Mouse (Mus musculus) lung, adult 2 months (tissue): ENCODE results near the gene Sel1l.

Experiments used
- CTCF ChIP-seq: fragments of 200-500 bp; IDR thresholded peaks from 2 replicates; pipeline ENCODE4 v1.5.1; 2011; ENCODE audit warnings: mild to moderate bottlenecking, low read length, control low read depth; ENCODE audit not compliant: insufficient read depth
- POLR2A ChIP-seq: fragments of 200-500 bp; IDR thresholded peaks from 2 replicates; pipeline ENCODE4 v1.6.1; 2011; ENCODE audit warnings: low read depth, mild to moderate bottlenecking, control low read depth, low read length, borderline replicate concordance; ENCODE audit errors: extremely low read depth

DNA sequence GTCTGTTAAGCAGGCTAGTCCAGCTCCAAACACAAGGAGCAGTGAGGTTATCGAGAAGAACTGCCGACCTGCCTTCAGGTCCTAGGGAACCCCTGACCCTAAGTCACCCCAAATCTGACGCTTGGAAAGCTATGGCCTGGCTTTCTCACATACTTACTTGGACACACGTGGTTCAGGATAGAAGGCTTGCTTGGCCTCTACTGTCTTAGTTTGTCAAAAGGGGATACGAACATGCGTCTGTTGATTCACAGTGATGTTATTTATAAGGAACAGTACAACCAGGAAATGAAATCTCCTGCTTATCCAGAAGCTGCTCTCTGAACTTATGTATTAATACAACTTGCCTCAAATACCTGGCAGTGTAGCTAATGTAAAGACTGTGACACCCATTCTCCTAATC, 2.9 kb downstream of the Sel1l start:
- TF ChIP-seq POLR2A (no peak), CTCF (no peak)
